Mouse (Mus musculus): ENCODE results near the gene Birc5.

DNA sequence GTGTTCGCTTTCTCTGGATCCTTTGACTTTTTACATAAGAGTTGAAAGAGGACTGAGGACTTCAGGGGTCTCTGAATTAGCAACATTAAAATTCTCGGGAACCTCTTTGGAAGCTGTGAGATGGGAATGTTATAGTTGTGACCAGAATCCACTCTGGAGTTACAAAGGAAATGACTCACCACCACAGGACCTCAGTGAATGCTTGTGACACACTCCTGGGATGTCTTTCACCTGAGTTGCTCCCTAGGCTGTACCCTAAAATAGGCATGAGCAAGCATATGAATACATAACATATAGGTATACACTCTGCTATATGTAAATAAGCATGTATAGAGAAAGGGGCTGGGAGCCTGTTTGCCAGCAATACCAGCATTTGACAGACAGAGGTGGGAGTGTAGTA lies 5.6 kb upstream of the Birc5 start:
- TF ChIP-seq GATA1 (IDR thresholded peaks at IDR 0.05; ENCODE audit: low read length), result no peak
- no peak for TF ChIP-seq TAL1 (IDR thresholded peaks at IDR 0.05; ENCODE audit: low read length)
